Comparison of ENCODE assay signal across 7 mouse cellular contexts in genomic region chr8:84811303-84811702, GRCm38 (mm10). TPM values are rescaled to one million over a fixed set of nuclear protein-coding genes. Genes with fewer than 3 reads are reported as not detected.
DNase-seq lines count a peak whose midpoint lies in the region; ATAC-seq and TF ChIP-seq lines count a peak whose summit lies in the region.

No protein-coding gene starts in this region.

- peak overlapping the region; percentile 37 for H3K4me3 ChIP-seq in lung, embryonic 15.5 days
- peak overlapping the region; percentile 37 for H3K4me3 ChIP-seq in forebrain, embryonic 15.5 days
- peak overlapping the region; percentile 35 for H3K4me3 ChIP-seq in limb, embryonic 14.5 days (replicated peaks; ENCODE audit: low read length)
- peak overlapping the region; percentile 24 for H3K4me3 ChIP-seq in stomach, embryonic 14.5 days (ENCODE audit: low read depth, low read length)

- H3K9ac ChIP-seq in lung, embryonic 15.5 days = peak overlapping the region; percentile 26; the same call in 1 of the 2 replicates
- H3K9ac ChIP-seq in forebrain, embryonic 15.5 days (replicated peaks) = peak overlapping the region; percentile 29; the same call in 1 of the 2 replicates
- H3K9ac ChIP-seq in limb, embryonic 14.5 days (ENCODE audit: low read depth, low read length, severe bottlenecking) = peak overlapping the region; percentile 31; the same call in 1 of the 2 replicates
- no peak overlapping the region for H3K9ac ChIP-seq in stomach, embryonic 14.5 days (replicated peaks; ENCODE audit: low read depth, low read length)

- H3K4me1 ChIP-seq in lung, embryonic 15.5 days = peaks cover 22% of the 10 kb centered on the region
- H3K4me1 ChIP-seq in forebrain, embryonic 15.5 days = peaks cover 55% of the 10 kb centered on the region
- peaks cover 11% of the 10 kb centered on the region; the same call in 1 of the 2 replicates for H3K4me1 ChIP-seq in limb, embryonic 14.5 days (ENCODE audit: control insufficient read depth, insufficient read depth, low read length)
- no peaks in the 10 kb centered on the region for H3K4me1 ChIP-seq in stomach, embryonic 14.5 days (ENCODE audit: control insufficient read depth, insufficient read depth, low read length)

- no peaks in the 10 kb centered on the region for H3K36me3 ChIP-seq in lung, embryonic 15.5 days
- H3K36me3 ChIP-seq in forebrain, embryonic 15.5 days = no peaks in the 10 kb centered on the region
- no peaks in the 10 kb centered on the region for H3K36me3 ChIP-seq in limb, embryonic 14.5 days (ENCODE audit: control insufficient read depth, insufficient read depth, low read length)
- no peaks in the 10 kb centered on the region for H3K36me3 ChIP-seq in stomach, embryonic 14.5 days (ENCODE audit: control insufficient read depth, insufficient read depth, low read length)

- 28% methylated on average over 10 of the region's 10 CpGs for WGBS in lung, embryonic 15.5 days
- 11% methylated on average over 10 of the region's 10 CpGs for WGBS in forebrain, embryonic 15.5 days
- 33% methylated on average over 10 of the region's 10 CpGs for WGBS in limb, embryonic 14.5 days
- WGBS in stomach, embryonic 14.5 days = 23% methylated on average over 10 of the region's 10 CpGs

- no peak for TF ChIP-seq POLR2A in limb, embryonic 14.5 days (IDR thresholded peaks at IDR 0.05; ENCODE audit: borderline replicate concordance, extremely low read depth, insufficient read depth, insufficient read length)

- no peaks in the 10 kb centered on the region for H3K9me3 ChIP-seq in lung, embryonic 15.5 days
- H3K9me3 ChIP-seq in forebrain, embryonic 15.5 days = no peaks in the 10 kb centered on the region
- no peaks in the 10 kb centered on the region for H3K9me3 ChIP-seq in limb, embryonic 14.5 days (ENCODE audit: control insufficient read depth, low read length)
- H3K9me3 ChIP-seq in stomach, embryonic 14.5 days (ENCODE audit: control insufficient read depth, low read depth, low read length) = no peaks in the 10 kb centered on the region

- peak overlapping the region; percentile 72 for H3K4me2 ChIP-seq in lung, embryonic 15.5 days
- peak overlapping the region; percentile 47 for H3K4me2 ChIP-seq in forebrain, embryonic 15.5 days (replicated peaks)
- H3K4me2 ChIP-seq in limb, embryonic 14.5 days (replicated peaks; ENCODE audit: low read depth, low read length, severe bottlenecking) = peak overlapping the region; percentile 58
- peak overlapping the region; percentile 50 for H3K4me2 ChIP-seq in stomach, embryonic 14.5 days (replicated peaks; ENCODE audit: low read depth, low read length)

- no peak overlapping the region for H3K27ac ChIP-seq in lung, embryonic 15.5 days
- peak overlapping the region; percentile 72 for H3K27ac ChIP-seq in forebrain, embryonic 15.5 days (replicated peaks)
- H3K27ac ChIP-seq in limb, embryonic 14.5 days (replicated peaks; ENCODE audit: low read depth, low read length) = no peak overlapping the region
- H3K27ac ChIP-seq in stomach, embryonic 14.5 days (ENCODE audit: low read length) = no peak overlapping the region

- no peak for DNase-seq in lung, postnatal 4 days
- no peak for DNase-seq in limb, embryonic 14.5 days (ENCODE audit: low spot score)
- DNase-seq in frontal cortex, postnatal 36 days (ENCODE audit: low spot score in 2 of 2) = no peak

- H3K27me3 ChIP-seq in lung, embryonic 15.5 days = peaks cover 12% of the 10 kb centered on the region; the same call in 1 of the 2 replicates
- no peaks in the 10 kb centered on the region for H3K27me3 ChIP-seq in forebrain, embryonic 15.5 days
- no peaks in the 10 kb centered on the region for H3K27me3 ChIP-seq in limb, embryonic 14.5 days (ENCODE audit: control insufficient read depth, insufficient read depth, low read length)
- 0 out of 2 replicates have a peak, but pooled peaks cover 8% of the 10 kb centered on the region for H3K27me3 ChIP-seq in stomach, embryonic 14.5 days (ENCODE audit: control insufficient read depth, insufficient read depth, low read length)

- no peak for ATAC-seq in lung, embryonic 15.5 days (ENCODE audit: borderline replicate concordance, extremely low read depth, low FRiP score, low TSS enrichment)
- ATAC-seq in forebrain, embryonic 15.5 days (replicated peaks) = no peak
- no peak for ATAC-seq in limb, embryonic 14.5 days (ENCODE audit: low FRiP score, low read depth)
- no peak for ATAC-seq in stomach, embryonic 14.5 days (ENCODE audit: insufficient number of reproducible peaks, insufficient read depth, low FRiP score, low read depth)
- ATAC-seq in erythroid progenitor cell, adult 5-6 weeks (replicated peaks; ENCODE audit: low FRiP score, poor library complexity, severe bottlenecking) = no peak

RNA-seq across cellular contexts. Expression of gene Nfix, which starts 11.2 kb away (rescaled TPM):
- polyA plus RNA-seq in lung, embryonic 15.5 days (2015; fragmentation: Nextera tagmentation; extraction: Ambion mirVana) = 39.2 and 42.7 TPM in 2 replicates
- polyA plus RNA-seq in forebrain, embryonic 15.5 days (2015; fragmentation: Nextera tagmentation; extraction: Ambion mirVana) = 413 and 445 TPM in 2 replicates
- polyA plus RNA-seq in limb, embryonic 14.5 days (2012; rRNA removed) = 81.2 and 97.7 TPM in 2 replicates
- 100 and 108 TPM in 2 replicates for polyA plus RNA-seq in limb, embryonic 14.5 days (2014; fragmentation: Nextera tagmentation; extraction: Ambion mirVana)
- polyA plus RNA-seq in stomach, embryonic 14.5 days (2014; fragmentation: Nextera tagmentation; extraction: Ambion mirVana) = 37.8 and 40.5 TPM in 2 replicates
- 53.7 and 76.0 TPM in 2 replicates for total RNA-seq in erythroid progenitor cell, adult 5-6 weeks (2015; ENCODE audit: low replicate concordance)
- 33.6 and 36.8 TPM in 2 replicates for total RNA-seq in erythroid progenitor cell, adult 5-6 weeks (2017; ENCODE audit: low replicate concordance)

RNA-seq across cellular contexts. Expression of gene Dand5, which starts 11.3 kb away (rescaled TPM):
- 6.0 and 6.3 TPM in 2 replicates for polyA plus RNA-seq in lung, embryonic 15.5 days (2015; fragmentation: Nextera tagmentation; extraction: Ambion mirVana)
- polyA plus RNA-seq in forebrain, embryonic 15.5 days (2015; fragmentation: Nextera tagmentation; extraction: Ambion mirVana) = 8.1 and 8.9 TPM in 2 replicates
- polyA plus RNA-seq in limb, embryonic 14.5 days (2012; rRNA removed) = 5.7 and 5.9 TPM in 2 replicates
- 6.4 and 6.9 TPM in 2 replicates for polyA plus RNA-seq in limb, embryonic 14.5 days (2014; fragmentation: Nextera tagmentation; extraction: Ambion mirVana)
- 7.1 and 7.6 TPM in 2 replicates for polyA plus RNA-seq in stomach, embryonic 14.5 days (2014; fragmentation: Nextera tagmentation; extraction: Ambion mirVana)
- 2.5 and 3.8 TPM in 2 replicates for total RNA-seq in erythroid progenitor cell, adult 5-6 weeks (2015; ENCODE audit: low replicate concordance)
- 5.4 and 6.7 TPM in 2 replicates for total RNA-seq in erythroid progenitor cell, adult 5-6 weeks (2017; ENCODE audit: low replicate concordance)

RNA-seq across cellular contexts. Expression of gene Gadd45gip1, which starts 20.0 kb away (rescaled TPM):
- 43.4 and 47.0 TPM in 2 replicates for polyA plus RNA-seq in lung, embryonic 15.5 days (2015; fragmentation: Nextera tagmentation; extraction: Ambion mirVana)
- 36.3 and 39.9 TPM in 2 replicates for polyA plus RNA-seq in forebrain, embryonic 15.5 days (2015; fragmentation: Nextera tagmentation; extraction: Ambion mirVana)
- polyA plus RNA-seq in limb, embryonic 14.5 days (2012; rRNA removed) = 39.8 and 45.6 TPM in 2 replicates
- 43.2 and 44.9 TPM in 2 replicates for polyA plus RNA-seq in limb, embryonic 14.5 days (2014; fragmentation: Nextera tagmentation; extraction: Ambion mirVana)
- polyA plus RNA-seq in stomach, embryonic 14.5 days (2014; fragmentation: Nextera tagmentation; extraction: Ambion mirVana) = 49.5 and 50.5 TPM in 2 replicates
- 6.7 and 7.6 TPM in 2 replicates for total RNA-seq in erythroid progenitor cell, adult 5-6 weeks (2015; ENCODE audit: low replicate concordance)
- total RNA-seq in erythroid progenitor cell, adult 5-6 weeks (2017; ENCODE audit: low replicate concordance) = 11.3 and 16.4 TPM in 2 replicates

RNA-seq across cellular contexts. Expression of gene Rad23a, which starts 29.2 kb away (rescaled TPM):
- 112 and 127 TPM in 2 replicates for polyA plus RNA-seq in lung, embryonic 15.5 days (2015; fragmentation: Nextera tagmentation; extraction: Ambion mirVana)
- polyA plus RNA-seq in forebrain, embryonic 15.5 days (2015; fragmentation: Nextera tagmentation; extraction: Ambion mirVana) = 82.1 and 85.1 TPM in 2 replicates
- polyA plus RNA-seq in limb, embryonic 14.5 days (2012; rRNA removed) = 82.0 and 82.4 TPM in 2 replicates
- polyA plus RNA-seq in limb, embryonic 14.5 days (2014; fragmentation: Nextera tagmentation; extraction: Ambion mirVana) = 104 and 109 TPM in 2 replicates
- 119 and 125 TPM in 2 replicates for polyA plus RNA-seq in stomach, embryonic 14.5 days (2014; fragmentation: Nextera tagmentation; extraction: Ambion mirVana)
- total RNA-seq in erythroid progenitor cell, adult 5-6 weeks (2015; ENCODE audit: low replicate concordance) = 273 and 355 TPM in 2 replicates
- total RNA-seq in erythroid progenitor cell, adult 5-6 weeks (2017; ENCODE audit: low replicate concordance) = 296 and 306 TPM in 2 replicates

RNA-seq across cellular contexts. Expression of gene Calr, which starts 35.4 kb away (rescaled TPM):
- 1,037 and 1,080 TPM in 2 replicates for polyA plus RNA-seq in lung, embryonic 15.5 days (2015; fragmentation: Nextera tagmentation; extraction: Ambion mirVana)
- 559 and 575 TPM in 2 replicates for polyA plus RNA-seq in forebrain, embryonic 15.5 days (2015; fragmentation: Nextera tagmentation; extraction: Ambion mirVana)
- polyA plus RNA-seq in limb, embryonic 14.5 days (2012; rRNA removed) = 575 and 831 TPM in 2 replicates
- polyA plus RNA-seq in limb, embryonic 14.5 days (2014; fragmentation: Nextera tagmentation; extraction: Ambion mirVana) = 802 and 827 TPM in 2 replicates
- polyA plus RNA-seq in stomach, embryonic 14.5 days (2014; fragmentation: Nextera tagmentation; extraction: Ambion mirVana) = 669 and 791 TPM in 2 replicates
- 261 and 337 TPM in 2 replicates for total RNA-seq in erythroid progenitor cell, adult 5-6 weeks (2015; ENCODE audit: low replicate concordance)
- total RNA-seq in erythroid progenitor cell, adult 5-6 weeks (2017; ENCODE audit: low replicate concordance) = 660 and 677 TPM in 2 replicates
